Mouse (Mus musculus) adrenal gland, adult 18-20 months (tissue): Measurements from ENCODE around the gene Slc45a3. TPM values are rescaled to one million over a fixed set of nuclear protein-coding genes. Genes with fewer than 3 reads are reported as not detected.
A peak's percentile ranks its signal among the peaks of the same experiment; 100 is the strongest.

ENCODE experiments used
- DNase-seq, 2 experiments: peaks; one replicate each; pipeline ENCODE4 v3.0.0; 2021 to 2022; ENCODE audit warnings: low spot score in 2 of 2
- total RNA-seq, 2 experiments: library from RNA; stranded (reverse); gene quantifications; 1 replicate in 1 of 2; 2 replicates in 1 of 2; pipeline ENCODE4 v1.2.3; 2021

Gene Slc45a3
- total RNA-seq, 2 experiments from 2014 or later: 22.9 to 33.6 TPM

DNA sequence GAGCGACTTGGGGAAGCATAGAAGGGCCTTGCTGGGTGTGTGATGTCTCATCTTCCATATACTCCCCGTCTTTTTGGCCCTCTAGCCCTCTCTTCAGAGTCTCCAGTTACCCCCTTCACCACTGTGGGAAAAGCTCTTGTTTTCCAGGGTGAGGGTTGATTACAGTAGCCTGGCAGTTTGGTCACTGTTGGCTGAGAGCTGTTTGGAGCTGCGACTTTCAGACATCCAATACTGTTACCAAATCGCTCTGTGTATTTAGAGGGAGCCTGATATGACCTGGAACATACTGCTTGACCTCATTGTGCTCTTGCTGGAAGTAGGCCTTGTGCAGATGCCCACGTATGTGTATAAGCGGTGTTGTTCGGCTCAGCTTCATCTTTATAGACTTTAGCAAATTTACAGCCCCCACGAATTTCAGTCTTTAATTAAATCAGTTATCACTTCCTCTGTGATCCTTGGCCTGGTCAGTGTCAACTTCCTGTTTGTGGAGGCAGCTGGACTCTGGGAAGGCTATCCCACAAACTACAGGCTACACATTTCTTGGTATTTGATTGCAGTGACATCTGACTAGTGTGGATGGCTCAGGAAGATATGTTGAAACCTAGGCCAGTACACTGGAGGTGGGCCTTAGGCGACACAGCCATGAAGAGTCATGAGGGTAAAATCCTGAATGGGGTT, 27.5 kb downstream of the Slc45a3 start:
- DNase-seq: no peak

DNA sequence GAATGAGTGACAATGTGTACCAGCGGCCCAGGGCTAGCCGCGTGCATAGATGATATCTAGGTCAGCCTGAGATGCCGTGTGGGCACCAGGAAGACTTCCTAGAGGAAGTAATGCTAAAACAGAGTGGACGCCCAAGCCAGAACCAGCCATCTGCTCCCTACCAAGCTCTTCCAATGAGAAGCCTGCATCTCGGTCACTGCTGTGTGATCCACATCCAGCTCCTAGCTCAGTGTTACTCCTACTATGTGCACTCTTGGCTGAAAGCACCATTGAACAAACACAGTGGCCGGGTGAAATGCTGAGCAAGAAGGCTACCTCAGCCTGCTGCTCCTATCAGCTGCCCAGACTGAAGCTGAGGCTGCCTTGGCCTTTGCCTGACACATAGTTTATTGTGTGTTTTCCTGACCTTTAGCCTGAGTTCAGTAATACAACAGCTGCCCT, 29.8 kb downstream of the Slc45a3 start:
- no peak for DNase-seq

DNA sequence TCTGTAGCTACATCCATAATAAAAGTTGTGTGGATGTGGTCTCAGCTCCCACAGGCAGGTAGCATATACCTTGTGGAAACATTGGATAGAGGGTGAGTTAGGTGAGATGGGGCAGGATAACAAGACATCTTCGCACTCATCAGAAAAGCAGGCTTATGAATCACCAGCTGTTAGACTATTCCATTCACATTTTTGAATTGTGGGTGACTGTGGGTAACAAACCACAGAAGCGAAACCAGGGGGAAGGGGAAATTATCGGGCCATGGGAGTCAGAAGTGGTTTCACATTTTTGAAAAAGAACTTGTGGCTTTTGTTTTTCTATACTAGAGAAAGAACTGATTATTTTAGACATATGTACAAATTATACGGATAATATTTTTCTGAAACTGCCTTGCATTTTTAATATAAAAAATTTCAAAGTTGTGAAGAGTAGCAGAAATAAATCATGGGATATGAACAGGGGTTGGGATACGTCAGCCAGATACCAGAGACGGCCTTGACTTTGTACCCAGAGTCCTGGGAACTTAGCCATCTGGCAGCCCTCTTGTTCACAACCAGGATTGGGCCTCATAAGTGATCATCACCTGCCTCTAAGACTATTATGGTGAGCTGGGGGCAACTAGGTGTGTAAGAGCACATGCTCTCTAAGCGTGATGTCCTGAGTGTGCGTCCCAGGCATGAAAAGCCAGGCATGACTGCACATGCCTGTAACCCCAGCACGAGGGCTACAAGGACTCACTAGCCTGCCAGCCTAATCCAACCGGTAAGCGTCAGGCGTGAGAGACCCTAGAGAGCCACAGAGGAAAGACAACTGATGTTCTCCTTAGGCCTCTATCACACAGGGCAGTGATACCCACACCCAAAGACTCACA, 30.6 kb downstream of the Slc45a3 start:
- DNase-seq: peak in 1 of 2 experiments; percentile 63

DNA sequence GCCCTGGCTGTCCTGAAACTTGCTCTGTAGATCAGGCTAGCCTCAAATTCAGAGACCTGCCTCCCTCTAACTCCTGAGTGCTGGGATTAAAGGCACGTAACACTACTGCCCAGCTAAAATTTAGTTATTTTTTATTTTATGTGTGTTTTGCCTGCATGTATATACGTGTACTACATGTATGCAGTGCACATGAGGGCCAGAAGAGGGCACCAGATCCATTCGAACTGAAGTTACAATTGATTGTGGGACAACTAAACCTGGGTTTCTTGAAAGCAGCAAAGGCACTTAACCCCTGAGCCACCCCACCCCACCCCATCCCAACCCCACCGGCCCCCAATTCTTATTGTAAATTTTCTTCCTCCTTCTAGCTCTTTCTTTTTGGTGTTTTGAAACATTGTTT, 32.3 kb downstream of the Slc45a3 start:
- peak; percentile 54 to 66 for DNase-seq

DNA sequence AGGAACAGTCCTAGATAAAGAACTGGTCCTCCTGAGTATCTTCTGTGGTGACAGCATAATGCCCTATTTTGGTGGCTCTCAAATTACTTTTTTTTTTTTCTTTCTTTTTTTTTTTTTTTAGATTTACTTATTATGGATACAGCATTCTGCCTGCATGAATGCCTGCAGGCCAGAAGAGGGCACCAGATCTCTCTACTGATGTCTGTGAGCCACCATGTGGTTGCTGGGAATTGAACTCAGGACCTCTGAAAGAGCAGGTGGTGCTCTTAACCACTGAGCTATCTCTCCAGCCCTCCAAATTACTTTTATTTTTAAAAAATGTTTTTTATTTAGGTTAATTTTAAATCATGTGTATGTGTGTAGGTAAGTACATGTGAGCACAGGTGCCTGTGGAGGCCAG, 37.7 kb downstream of the Slc45a3 start:
- DNase-seq: no peak

DNA sequence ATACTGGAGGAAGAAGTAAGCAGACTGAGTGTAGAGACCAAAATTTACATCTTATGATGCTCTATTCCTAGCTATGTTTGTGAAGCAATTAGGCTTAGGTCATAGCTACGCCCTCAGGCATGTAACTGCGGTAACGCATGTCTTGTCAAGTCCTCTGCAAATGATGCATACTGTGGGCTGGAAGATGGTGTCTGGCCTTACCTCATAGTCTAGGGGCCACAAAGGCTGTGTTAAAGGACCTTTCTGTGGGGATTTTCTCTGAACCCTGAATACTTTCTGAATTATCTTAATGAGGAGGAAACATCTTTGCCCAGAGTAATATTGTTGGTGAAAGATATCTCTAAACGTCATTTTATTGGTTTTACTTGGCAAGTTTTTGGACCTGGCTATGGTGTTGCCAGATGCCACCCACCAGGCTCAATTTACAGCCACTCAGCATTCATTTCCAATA, 39.1 kb downstream of the Slc45a3 start:
- no peak for DNase-seq

DNA sequence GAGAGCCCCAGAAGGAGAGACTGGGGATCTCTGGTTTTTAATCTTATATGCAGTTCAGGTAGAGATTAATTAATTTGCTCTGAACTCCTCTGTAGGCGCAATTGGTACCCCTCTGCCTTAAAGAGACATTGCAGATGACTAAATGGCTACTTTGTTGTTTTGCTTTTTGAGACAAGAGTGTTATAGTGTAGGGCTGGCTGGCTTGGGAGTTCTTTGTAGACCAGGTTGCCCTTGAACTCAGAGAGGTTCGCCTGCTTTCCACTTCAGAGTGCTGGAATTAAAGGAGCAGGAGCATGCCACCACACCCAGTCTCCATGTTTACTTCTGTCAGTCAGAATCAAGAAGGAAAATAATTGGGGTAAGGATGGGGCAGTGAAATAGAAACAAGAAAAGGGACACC, 40.3 kb downstream of the Slc45a3 start:
- DNase-seq: no peak

DNA sequence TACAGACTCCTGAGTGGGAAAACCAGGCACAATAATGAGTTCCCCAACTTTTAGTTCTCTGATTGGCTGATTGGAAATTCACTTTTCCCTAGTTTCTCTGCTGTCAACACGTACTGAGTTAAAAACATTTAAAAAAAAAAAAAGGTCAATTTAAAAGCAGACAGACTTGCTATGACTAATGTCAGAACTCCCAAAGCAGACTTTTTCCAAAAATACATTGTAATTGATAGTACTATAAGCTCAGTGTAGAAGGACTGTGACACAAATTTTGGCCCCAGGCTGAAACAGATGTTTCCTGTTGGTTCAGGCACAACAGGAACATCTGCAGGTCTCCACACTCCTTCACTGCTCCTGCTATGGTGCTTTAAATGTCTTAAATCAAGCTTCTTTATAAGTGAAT, 41.0 kb downstream of the Slc45a3 start:
- no peak for DNase-seq

DNA sequence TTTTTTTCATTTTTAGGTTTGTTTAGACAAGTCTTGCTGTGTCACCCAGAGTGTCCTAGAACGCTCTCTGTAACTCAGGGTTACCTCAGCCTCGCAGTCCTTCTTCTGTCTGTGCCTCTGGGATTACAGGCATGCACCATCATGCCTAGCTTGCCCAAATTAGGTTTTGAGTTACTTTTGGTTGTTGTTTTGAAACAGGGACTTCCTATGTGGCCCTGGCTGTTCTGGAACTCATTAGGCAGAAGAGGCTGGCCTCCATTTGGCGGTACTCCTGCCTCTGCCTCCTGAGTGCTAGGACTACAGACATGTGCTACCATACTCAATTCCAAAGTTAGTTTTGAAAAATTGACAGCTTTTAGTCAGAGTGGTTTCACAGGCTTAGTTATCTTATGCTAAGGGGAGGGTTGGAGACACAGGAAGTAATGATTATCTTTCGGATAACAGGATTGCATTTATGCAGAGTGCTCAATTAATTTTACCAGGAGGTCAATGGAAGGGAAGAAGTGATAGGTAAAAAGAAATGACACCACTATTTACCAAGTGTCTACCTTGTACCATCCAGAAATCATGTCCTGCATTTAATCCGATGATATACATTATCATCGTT, 41.9 kb downstream of the Slc45a3 start:
- no peak for DNase-seq

DNA sequence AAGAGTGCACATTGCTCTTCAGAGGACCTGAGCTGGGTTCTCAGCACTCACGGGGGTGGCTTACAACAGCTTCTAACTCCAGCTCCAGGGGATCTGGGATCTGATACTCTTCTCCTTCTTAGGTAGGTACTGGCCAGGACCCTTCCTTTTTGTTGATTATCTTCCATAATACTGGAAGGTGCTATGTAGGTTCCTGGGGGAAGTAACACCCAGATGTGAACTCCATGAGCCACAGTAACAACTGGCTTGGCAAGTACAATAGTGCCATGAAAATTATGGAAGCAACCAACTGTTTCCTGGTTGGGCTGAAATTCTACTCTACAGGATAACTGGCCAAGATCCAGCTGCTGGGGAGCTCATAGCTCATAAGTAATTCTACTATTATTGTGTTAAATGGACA, 42.7 kb downstream of the Slc45a3 start:
- DNase-seq: no peak

DNA sequence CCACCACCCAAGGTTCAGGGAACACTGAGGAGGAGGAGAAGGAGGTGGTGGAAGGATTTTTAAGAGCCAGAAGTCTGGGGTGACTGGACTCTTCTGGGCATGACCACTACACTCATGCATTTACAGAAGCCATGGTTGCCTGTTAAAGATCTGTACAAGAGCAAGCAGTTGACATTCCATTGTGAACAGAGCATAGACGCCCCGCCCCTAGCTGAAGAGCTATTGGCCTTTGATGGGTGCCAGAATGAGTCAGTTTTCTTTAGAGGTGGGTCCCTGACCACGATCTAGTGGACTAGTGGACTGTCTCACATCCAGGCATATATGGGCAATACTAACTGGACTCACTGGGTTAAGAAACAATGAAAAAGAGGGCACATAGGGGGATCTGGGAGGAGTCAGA, 43.3 kb downstream of the Slc45a3 start:
- no peak for DNase-seq

DNA sequence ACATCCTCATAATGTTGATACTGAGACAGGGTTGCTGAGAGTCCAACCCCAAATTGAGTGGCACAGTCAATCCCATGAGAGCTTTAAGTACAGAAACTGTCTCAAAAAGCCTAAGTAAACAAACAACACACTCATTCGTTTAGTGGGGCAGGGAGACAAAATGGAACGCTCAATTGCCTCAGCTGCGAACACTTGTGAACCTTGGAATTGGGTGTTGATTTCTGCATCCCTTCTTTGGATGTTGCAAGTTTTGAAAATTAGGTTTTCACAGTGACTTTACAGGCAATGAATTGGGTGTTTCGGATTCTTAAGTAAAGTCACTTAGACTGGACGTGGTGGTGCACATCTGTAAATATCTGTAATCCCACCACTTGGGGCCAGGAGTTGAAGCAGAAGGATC, 44.0 kb downstream of the Slc45a3 start:
- no peak for DNase-seq

DNA sequence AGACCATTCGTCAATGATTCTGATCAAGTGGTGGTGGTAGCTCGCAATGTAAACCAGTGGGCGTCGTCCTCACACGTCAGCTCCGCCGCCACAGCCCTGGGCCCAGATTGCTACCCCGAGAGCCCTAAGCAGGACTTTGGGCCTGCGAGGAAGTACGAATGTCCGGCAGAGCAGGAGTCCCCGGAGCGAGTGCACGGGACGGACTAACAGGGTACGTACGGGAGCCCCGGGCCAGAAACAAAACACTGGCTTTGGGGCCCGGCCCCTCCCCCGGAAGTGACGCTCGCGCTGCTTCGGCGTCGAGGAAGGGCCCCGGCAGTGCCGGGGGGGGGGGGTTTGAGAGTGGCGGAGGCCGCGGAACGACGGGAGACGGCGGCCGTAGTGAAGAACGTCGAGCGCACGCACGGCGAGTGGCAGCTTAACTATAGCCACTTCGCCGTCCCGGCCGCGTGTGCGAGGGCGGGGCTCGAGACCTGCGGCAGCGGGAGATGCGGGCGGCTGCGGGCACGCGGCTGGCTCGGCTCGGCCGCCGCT, 44.6 kb downstream of the Slc45a3 start, which contains the start of gene Elk4:
TSS of gene Elk4 (plus strand) at position 326 of the 534 bp plus-strand sequence.
- peak; percentile 91 to 93 for DNase-seq

DNA sequence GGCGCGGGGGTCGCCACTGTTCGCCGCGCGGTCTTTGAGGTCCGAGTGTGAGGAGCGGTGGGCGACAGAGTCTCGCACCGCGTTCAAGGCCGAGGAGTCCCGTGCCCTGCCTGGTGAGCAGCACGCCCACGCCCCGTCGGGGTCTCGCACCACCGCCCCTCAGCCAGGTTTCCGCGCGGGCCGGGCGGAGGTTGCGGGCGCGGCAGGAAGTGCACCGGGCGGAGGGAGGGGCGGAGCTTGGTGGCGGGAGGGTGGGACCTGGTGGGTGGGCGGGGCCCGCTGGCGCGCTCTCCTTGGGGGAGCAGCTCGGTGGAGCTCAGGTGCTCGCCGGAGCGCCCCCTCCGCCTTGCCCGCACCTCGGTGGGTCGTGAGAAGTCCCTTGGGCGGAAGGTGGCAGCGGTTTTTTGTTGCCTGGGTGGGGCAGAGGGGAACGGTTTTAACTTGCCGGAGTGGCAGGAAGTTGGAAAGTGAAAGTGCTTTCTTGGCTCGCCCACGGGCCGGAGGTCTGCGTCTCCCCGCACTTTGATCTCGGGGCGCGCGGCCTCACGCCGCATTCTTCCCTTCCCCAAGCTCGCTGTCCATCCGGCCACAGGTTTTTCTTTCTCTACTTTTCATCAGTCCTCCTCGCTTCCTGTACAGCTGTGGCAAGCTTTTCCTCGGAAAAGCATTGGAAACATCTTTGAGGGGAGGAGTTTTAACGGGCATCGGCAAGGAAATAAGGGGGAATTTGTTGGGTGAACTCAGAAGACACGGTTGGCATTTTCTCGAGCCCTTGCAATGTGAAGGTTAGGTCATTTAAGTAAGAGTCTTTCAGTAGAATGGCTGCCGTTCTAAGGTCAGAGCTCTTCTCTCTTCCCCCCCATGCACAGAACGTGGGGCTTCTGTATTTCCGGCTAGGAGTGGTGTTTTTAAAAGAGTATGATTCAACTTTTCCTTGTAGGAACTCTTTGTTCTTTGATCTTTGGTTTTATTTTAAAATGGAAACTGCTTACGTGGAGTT, 45.4 kb downstream of the Slc45a3 start:
- peak; percentile 87 to 89 for DNase-seq

DNA sequence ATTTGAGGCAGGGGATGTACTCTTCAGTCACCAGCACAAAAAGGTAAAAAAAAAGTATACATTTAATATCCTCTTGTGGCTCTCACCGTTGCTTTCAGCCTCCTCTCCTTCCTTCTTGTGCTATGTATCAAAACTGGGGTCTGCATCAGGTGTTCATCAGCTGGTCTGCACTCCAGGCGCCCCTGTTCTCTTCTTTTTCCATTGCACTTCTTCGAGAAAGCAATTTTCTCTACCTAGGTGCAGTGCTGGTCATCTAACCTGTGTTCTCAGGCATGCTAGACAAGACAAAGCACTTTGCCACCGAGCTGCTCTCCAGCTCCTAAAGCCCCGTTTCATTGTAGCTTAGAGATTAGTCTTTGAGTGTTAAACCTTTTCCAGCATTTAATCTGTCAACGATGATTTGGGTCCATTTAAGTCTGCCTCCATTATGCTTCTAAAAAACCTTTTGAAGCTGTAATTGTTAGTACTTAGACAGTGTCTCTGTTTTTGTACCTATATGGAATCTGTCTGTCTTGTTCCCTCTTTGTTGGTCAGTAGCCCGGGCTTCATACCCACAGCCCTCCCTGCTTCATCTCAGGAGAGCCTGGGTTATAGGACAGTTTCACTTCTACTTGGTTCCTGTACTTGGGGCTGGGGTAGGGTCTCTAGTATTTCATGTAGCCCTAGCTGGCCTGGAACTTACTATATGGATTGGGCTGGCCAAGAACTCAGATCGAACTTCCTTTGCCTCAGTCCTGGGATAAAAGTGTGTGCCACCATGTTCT, 46.3 kb downstream of the Slc45a3 start:
- DNase-seq: no peak

DNA sequence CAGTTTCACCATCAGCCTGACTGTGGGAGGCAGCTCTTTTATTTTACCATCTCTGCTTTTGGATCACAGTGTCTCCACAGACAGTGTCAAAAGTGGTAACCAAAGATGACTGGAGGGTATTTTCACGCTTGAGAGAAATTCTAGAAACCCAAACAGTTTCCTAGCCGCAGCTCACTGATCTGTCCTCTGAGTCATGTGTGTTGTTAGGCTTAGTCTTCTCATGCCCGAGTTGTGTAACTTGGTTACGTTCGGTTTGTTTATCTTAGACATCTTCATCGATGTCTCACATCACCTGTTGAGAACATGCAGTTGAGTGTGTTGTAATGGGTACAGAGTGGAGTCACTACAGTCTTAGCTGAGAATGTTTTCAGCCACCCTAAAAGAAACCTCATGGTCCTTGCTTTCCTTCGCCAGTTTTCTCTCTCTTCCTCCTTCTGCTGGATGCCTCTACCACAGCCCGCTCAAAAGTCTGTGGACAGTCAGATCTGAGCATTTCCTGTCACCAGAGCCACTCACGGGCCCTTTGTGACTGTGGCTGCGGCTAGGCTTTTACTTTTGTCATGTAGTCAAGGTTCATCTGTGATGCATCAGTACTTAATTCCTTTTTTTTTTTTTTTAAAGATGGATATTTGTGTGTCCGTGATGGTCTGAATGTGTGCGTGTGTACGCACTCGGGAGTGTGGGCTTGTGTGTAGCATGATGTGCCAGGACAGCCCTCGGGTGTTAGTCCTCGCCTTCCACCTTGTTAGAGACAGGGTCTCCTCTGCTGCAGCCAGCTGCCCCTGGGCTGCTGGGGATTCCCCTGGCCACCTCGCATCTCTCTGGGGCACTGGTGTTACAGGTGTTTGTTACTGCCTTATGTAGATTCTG, 48.1 kb downstream of the Slc45a3 start:
- DNase-seq: no peak

DNA sequence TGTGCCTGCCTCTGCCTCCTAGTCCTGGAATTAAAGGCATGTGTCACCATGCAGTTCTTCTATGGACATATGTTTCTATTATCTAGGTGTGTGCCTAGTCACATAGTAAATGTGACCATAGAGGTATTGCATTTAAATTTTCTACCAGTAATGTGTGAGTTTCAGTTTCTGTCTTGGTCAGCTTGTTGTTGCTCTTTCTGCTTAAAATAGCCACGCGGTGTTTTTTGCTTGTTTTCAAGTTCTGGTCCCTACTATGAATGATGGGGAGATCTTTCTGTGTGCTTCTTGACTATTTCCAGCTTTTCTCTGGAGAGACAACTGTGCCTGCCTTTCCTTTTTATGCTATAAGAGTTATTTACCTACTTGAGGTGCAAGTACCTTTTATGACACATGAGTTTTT, 49.0 kb downstream of the Slc45a3 start:
- no peak for DNase-seq

DNA sequence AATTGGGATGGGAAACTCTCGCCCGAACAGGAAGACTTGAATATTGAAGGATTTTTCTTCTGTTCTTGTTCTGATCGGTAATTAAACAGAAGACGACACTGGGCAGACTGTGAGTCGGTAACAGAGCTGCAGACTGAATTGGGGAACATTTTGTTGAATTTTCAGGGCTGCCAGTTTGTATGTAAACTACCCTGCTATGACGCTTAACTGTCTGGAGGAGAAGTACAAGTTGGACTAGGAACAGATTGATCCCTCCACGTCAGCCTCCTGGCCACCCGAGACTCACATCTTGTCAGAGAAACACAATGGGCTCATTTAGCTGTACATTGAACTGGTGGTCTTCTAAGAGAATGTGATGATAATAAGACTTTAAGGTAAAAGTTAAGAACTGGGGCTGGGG, 50.1 kb downstream of the Slc45a3 start:
- DNase-seq: no peak

DNA sequence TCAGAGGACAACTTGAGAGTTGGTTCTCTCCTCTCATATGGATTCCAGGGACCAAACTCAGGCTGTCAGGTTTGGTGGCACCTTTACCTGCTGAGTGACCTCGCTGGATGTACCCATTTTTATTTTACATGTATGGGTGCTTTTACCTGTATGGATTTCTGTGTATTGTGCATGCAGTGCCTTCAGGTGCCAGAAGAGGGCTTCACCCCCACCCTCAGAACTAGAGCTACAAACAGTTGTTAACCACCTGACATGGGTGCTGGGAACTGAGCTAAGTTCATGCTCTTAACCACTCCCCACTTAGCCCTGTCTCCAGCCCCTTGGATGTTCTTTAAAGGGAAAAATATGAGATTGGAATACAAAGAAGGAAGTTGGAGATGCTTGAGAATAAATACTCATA, 52.0 kb downstream of the Slc45a3 start:
- no peak for DNase-seq
